Mouse (Mus musculus) CH12.LX (cell line): ENCODE measurements at regions not wholly inside any gene's neighbourhood (a gene's known extent, or its start where the extent isn't known, plus 50 kb on each side); places are given as distances from the start of the nearest gene placed in this dataset.

Experiments
- CHD1 ChIP-seq: IDR thresholded peaks from 2 replicates; pipeline ENCODE4 v1.6.1; 2012; ENCODE audit warnings: low read depth, low read length, improper control_type of control experiment, inconsistent platforms
- CHD2 ChIP-seq: IDR thresholded peaks from 2 replicates; pipeline ENCODE4 v1.6.1; 2011; ENCODE audit warnings: low read length, improper control_type of control experiment
- CTCF ChIP-seq, 2 experiments: IDR thresholded peaks in 1 of 2; conservative IDR thresholded peaks in 1 of 2; 2 replicates each; pipeline ENCODE4 v1.5.1; 2011 to 2012; ENCODE audit warnings: low read depth in 2 of 2, low read length in 2 of 2, improper control_type of control experiment in 1 of 2, inconsistent platforms in 1 of 2, mild to moderate bottlenecking in 1 of 2, moderate library complexity in 1 of 2
- EP300 ChIP-seq: IDR thresholded peaks from 2 replicates; pipeline ENCODE4 v1.6.1; 2011; ENCODE audit warnings: low read length, improper control_type of control experiment
- HCFC1 ChIP-seq: IDR thresholded peaks from 2 replicates; pipeline ENCODE4 v1.6.1; 2012; ENCODE audit warnings: low read depth, mild to moderate bottlenecking, inconsistent platforms, low read length, improper control_type of control experiment
- KAT2A ChIP-seq: IDR thresholded peaks from 2 replicates; pipeline ENCODE4 v1.6.1; 2012; ENCODE audit warnings: low read length, improper control_type of control experiment, inconsistent platforms; ENCODE audit not compliant: insufficient replicate concordance
- MEF2A ChIP-seq: IDR thresholded peaks from 2 replicates; pipeline ENCODE4 v1.6.1; 2014; ENCODE audit warnings: low read depth, mild to moderate bottlenecking, inconsistent platforms, low read length, improper control_type of control experiment, borderline replicate concordance
- MXI1 ChIP-seq: IDR thresholded peaks from 2 replicates; pipeline ENCODE4 v1.6.1; 2011; ENCODE audit warnings: mild to moderate bottlenecking, low read depth, low read length, improper control_type of control experiment
- POLR2A ChIP-seq: IDR thresholded peaks from 2 replicates; pipeline ENCODE4 v1.6.1; 2011; ENCODE audit warnings: low read depth, mild to moderate bottlenecking, improper control_type of control experiment, low read length
- SIN3A ChIP-seq: IDR thresholded peaks from 2 replicates; pipeline ENCODE4 v1.6.1; 2012; ENCODE audit warnings: low read length, improper control_type of control experiment, inconsistent platforms
- TBP ChIP-seq: conservative IDR thresholded peaks from 2 replicates; pipeline ENCODE4 v1.6.1; 2011; ENCODE audit warnings: low read depth, low read length, improper control_type of control experiment
- TCF12 ChIP-seq: IDR thresholded peaks from 2 replicates; pipeline ENCODE4 v1.6.1; 2014; ENCODE audit warnings: low read depth, mild to moderate bottlenecking, inconsistent platforms, low read length, improper control_type of control experiment
- USF1 ChIP-seq: IDR thresholded peaks from 2 replicates; pipeline ENCODE4 v1.6.1; 2014; ENCODE audit warnings: low read depth, mild to moderate bottlenecking, inconsistent platforms, low read length, improper control_type of control experiment
- ZMIZ1 ChIP-seq: IDR thresholded peaks from 2 replicates; pipeline ENCODE4 v1.6.1; 2012; ENCODE audit warnings: low read depth, mild to moderate bottlenecking, inconsistent platforms, low read length, improper control_type of control experiment

GRCm38 (mm10) chr16:57945404-57945803, 190.9 kb upstream of the Col8a1 start:
- TF ChIP-seq CTCF (conservative IDR thresholded peaks at IDR 0.05 in 1 of 2, IDR thresholded peaks at IDR 0.05 in 1 of 2; ENCODE audit: low read depth in 2 of 2, low read length in 2 of 2) (no peak), CHD2 (no peak), POLR2A (no peak), MEF2A (no peak), EP300 (no peak), KAT2A (no peak), HCFC1 (no peak), ZMIZ1 (no peak), USF1 (no peak), SIN3A (no peak), TCF12 (no peak), MXI1 (no peak), CHD1 (no peak), TBP (no peak)
